Mouse (Mus musculus) layer of hippocampus, adult 11-12 months (tissue): ENCODE results near the gene Cdr2.
A peak's percentile ranks its signal among the peaks of the same experiment; 100 is the strongest.
"Not testable (repeated sequence)": the region's sequence is repeated elsewhere in the genome, so short reads cannot be mapped to it uniquely, and the experiment has no call there.

ENCODE experiments used
- DNase-seq: peaks from one replicate; pipeline ENCODE4 v3.0.0; 2022; ENCODE audit warnings: low spot score

Cdr2 gene

GRCm38 (mm10) chr7:120982200-120982841 is at the start of gene Cdr2, which contains the start of gene Mfsd13b:
Gene Cdr2, minus strand, starts transcription at chr7:120982312.
Gene Mfsd13b, plus strand, starts transcription at chr7:120982509.
- DNase-seq: peak; percentile 97

- DNase-seq: not testable (repeated sequence)
These were observed 47.8 kb upstream of the Cdr2 start for GRCm38 (mm10) chr7:121029947-121030346.

- DNase-seq: no peak
These were observed 44.2 kb upstream of the Cdr2 start for GRCm38 (mm10) chr7:121026300-121026699.

- no peak for DNase-seq
These were observed 43.3 kb upstream of the Cdr2 start for GRCm38 (mm10) chr7:121025221-121026008.

GRCm38 (mm10) chr7:121020277-121020676 is 38.2 kb upstream of the Cdr2 start:
- no peak for DNase-seq

- DNase-seq: no peak
These were observed 36.7 kb upstream of the Cdr2 start for GRCm38 (mm10) chr7:121018778-121019177.

GRCm38 (mm10) chr7:121014486-121014885 is 32.4 kb upstream of the Cdr2 start:
- DNase-seq: no peak

GRCm38 (mm10) chr7:121011794-121012689 is 29.9 kb upstream of the Cdr2 start:
- DNase-seq: no peak

GRCm38 (mm10) chr7:121003793-121004418 is 21.8 kb upstream of the Cdr2 start:
- DNase-seq: no peak

- no peak for DNase-seq
These were observed 20.4 kb upstream of the Cdr2 start for GRCm38 (mm10) chr7:121002407-121002928.

GRCm38 (mm10) chr7:121001879-121002278 is 19.8 kb upstream of the Cdr2 start:
- DNase-seq: no peak

- DNase-seq: no peak
These were observed 18.1 kb upstream of the Cdr2 start for GRCm38 (mm10) chr7:121000065-121000822.

GRCm38 (mm10) chr7:120999021-120999530 is 17.0 kb upstream of the Cdr2 start:
- DNase-seq: no peak

GRCm38 (mm10) chr7:120991191-120991590 is 9.1 kb upstream of the Cdr2 start:
- peak; percentile 28 for DNase-seq

GRCm38 (mm10) chr7:120982968-120983367 is 856 bp upstream of the Cdr2 start:
- DNase-seq: no peak

- no peak for DNase-seq
These were observed 884 bp downstream of the Cdr2 start for GRCm38 (mm10) chr7:120980931-120981924.

- no peak for DNase-seq
These were observed 2.1 kb downstream of the Cdr2 start for GRCm38 (mm10) chr7:120980041-120980440.

GRCm38 (mm10) chr7:120977063-120977462 is 5.0 kb downstream of the Cdr2 start:
- no peak for DNase-seq

GRCm38 (mm10) chr7:120974001-120974400 is 8.1 kb downstream of the Cdr2 start:
- no peak for DNase-seq
